Mouse (Mus musculus) liver, adult 2 months (tissue): ENCODE measurements at regions not wholly inside any gene's neighbourhood (a gene's known extent, or its start where the extent isn't known, plus 50 kb on each side); places are given as distances from the start of the nearest gene placed in this dataset.
A peak's percentile ranks its signal among the peaks of the same experiment; 100 is the strongest.
"Not testable (repeated sequence)": the region's sequence is repeated elsewhere in the genome, so short reads cannot be mapped to it uniquely, and the experiment has no call there.

Experiments
- DNase-seq: peaks from one replicate; pipeline ENCODE4 v3.0.0-alpha.2; 2011; ENCODE audit warnings: low read depth, low spot score; ENCODE audit errors: extremely low read depth
- H3K27ac ChIP-seq: fragments of 200-500 bp; replicated peaks from 2 replicates; pipeline ENCODE4 v1.5.1; 2012; ENCODE audit warnings: low read depth, mild to moderate bottlenecking, control low read depth, inconsistent platforms, low read length; ENCODE audit not compliant: insufficient read depth
- H3K27me3 ChIP-seq: fragments of 200-500 bp; 2 replicates; pipeline ENCODE4 v1.6.1; 2012; ENCODE audit warnings: mild to moderate bottlenecking, moderate library complexity, low read length, inconsistent platforms; ENCODE audit not compliant: control insufficient read depth, insufficient read depth
- H3K36me3 ChIP-seq: fragments of 200-500 bp; 2 replicates; pipeline ENCODE4 v1.6.1; 2012; ENCODE audit warnings: low read length, inconsistent platforms; ENCODE audit not compliant: control insufficient read depth, insufficient read depth
- H3K4me1 ChIP-seq: fragments of 200-500 bp; 2 replicates; pipeline ENCODE4 v1.6.1; 2011; ENCODE audit warnings: low read length; ENCODE audit not compliant: control insufficient read depth, insufficient read depth
- H3K4me3 ChIP-seq: fragments of 200-500 bp; 2 replicates; pipeline ENCODE4 v1.5.1; 2011; ENCODE audit warnings: low read depth, mild to moderate bottlenecking, control low read depth, low read length, moderate library complexity; ENCODE audit not compliant: insufficient read depth
- H3K79me2 ChIP-seq: fragments of 200-500 bp; 2 replicates; pipeline ENCODE4 v1.6.1; 2012; ENCODE audit warnings: inconsistent platforms, mild to moderate bottlenecking, low read length, moderate library complexity; ENCODE audit not compliant: control insufficient read depth, insufficient read depth
- H3K9ac ChIP-seq: fragments of 200-500 bp; 2 replicates; pipeline ENCODE4 v1.6.1; 2012; ENCODE audit warnings: low read depth, mild to moderate bottlenecking, control low read depth, inconsistent platforms, low read length
- CTCF ChIP-seq: fragments of 200-500 bp; IDR thresholded peaks from 2 replicates; pipeline ENCODE4 v1.5.1; 2011; ENCODE audit warnings: low read depth, low read length, control low read depth
- POLR2A ChIP-seq: fragments of 200-500 bp; IDR thresholded peaks from 2 replicates; pipeline ENCODE4 v1.6.1; 2011; ENCODE audit warnings: low read length, control low read depth; ENCODE audit not compliant: insufficient read depth; ENCODE audit errors: extremely low read depth
- WGBS: fragments of 180-500 bp; shearing (Covaris S2); methylation state at CpG from one replicate; pipeline ENCODE4 v1.1.7; 2018; 5-methylcytosine and 5-hydroxymethylcytosine counted together

DNA sequence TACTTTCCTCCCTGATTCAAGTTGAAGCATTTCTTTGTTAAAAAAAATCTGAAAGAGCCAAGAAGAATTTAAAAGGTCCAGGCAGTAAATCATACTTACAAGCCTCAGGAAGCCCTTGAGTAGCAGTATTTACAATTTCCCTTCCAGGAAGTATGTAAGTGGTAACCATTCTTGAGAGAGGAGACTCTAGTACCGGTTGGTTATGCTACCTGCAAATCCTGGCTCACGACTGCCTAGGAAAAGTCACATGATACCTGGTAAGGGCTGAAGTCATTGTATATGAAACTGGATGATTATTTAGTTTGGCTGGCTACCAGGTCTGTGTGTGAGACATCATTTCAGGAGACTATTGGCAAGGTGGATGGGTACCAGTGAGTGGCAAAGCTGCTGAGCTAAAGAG is 524.0 kb upstream of the Igfbp7 start:
- Histone ChIP-seq H3K4me3 (no peak overlapping the region), H3K36me3 (no peaks in the 10 kb centered on the region), H3K9ac (no peak overlapping the region), H3K27ac (no peak overlapping the region), H3K4me1 (no peaks in the 10 kb centered on the region), H3K27me3 (no peaks in the 10 kb centered on the region), H3K79me2 (no peaks in the 10 kb centered on the region)
- TF ChIP-seq CTCF, result no peak
- no peak for TF ChIP-seq POLR2A
- 81% methylated on average over 2 of the region's 2 CpGs for WGBS
- DNase-seq, result no peak

DNA sequence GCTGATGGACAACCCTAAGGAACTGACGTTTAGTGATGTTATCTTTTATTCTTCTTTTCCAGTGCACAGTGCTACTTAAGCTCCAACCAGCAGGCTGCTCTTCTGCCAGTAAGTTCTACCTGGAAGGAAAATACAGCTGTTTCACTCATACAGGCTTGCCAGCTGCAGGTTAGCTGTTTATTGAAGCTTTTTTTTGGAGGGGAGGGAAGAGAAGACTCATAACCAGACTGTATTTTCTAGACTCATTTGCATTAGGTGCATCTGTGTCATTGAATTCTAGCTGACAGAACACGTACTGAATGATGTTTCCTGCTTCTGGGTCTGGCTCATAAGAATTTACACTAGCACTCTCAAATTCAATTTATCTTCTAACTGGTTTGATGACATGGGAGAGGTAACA is 513.3 kb upstream of the Igfbp7 start:
- H3K27ac ChIP-seq, result no peak overlapping the region
- H3K4me3 ChIP-seq, result no peak overlapping the region
- H3K9ac ChIP-seq, result no peak overlapping the region
- no peaks in the 10 kb centered on the region for H3K27me3 ChIP-seq
- no peak for TF ChIP-seq POLR2A
- TF ChIP-seq CTCF, result no peak
- WGBS, result 57% methylated on average over 2 of the region's 2 CpGs
- H3K4me1 ChIP-seq, result no peaks in the 10 kb centered on the region
- no peaks in the 10 kb centered on the region for H3K79me2 ChIP-seq
- DNase-seq, result no peak
- no peaks in the 10 kb centered on the region for H3K36me3 ChIP-seq

DNA sequence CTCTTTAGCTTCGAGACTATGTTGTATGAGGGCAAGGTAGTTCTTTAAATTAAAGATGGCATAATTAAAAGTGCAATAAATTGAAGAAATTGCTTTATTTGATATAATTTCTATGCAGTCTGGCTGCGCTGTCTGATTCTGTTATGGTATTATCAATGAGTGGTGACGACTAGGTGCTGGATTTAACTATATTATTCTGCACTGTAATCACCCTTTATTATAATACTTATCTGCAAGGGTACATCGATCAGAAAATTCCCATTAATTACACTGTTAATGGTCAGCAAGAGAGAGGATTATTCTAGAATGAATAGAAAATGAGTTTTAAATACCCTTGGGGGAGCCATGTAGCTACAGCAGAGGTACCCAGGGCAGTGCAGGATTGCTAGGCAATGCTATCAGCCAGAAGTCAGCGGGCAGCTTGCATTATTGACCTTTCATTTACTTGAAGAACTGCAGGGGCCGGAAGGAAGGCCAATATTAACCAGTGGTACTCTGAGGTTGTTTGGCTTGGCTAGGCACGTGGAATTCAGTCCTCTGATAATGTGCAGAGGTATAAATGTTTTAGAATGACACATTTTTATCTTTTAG is 509.3 kb upstream of the Igfbp7 start:
- Histone ChIP-seq H3K36me3 (no peaks in the 10 kb centered on the region), H3K9ac (no peak overlapping the region), H3K27ac (no peak overlapping the region), H3K4me1 (no peaks in the 10 kb centered on the region), H3K79me2 (no peaks in the 10 kb centered on the region), H3K4me3 (no peak overlapping the region), H3K27me3 (no peaks in the 10 kb centered on the region)
- no peak for DNase-seq
- WGBS, result 49% methylated on average over 7 of the region's 7 CpGs
- TF ChIP-seq POLR2A, result no peak
- no peak for TF ChIP-seq CTCF

DNA sequence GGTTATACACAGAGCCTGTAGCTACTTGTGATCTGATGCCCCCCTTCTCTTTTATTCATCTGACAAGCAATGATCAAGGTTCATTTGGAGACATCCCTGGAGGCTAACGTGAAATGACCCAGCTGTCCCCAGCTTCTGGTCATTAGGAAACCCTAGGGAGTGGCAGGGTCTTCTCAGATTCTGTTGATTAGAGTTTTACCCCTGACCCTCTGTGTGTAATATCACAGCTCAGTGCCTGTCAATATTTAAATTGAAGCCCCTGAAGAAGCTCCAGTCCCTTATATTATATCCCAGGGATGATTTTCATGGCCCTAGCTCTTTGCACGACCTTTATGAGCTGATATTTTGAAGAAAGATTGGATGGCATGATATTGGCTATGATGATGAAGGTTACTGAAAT is 508.5 kb upstream of the Igfbp7 start:
- Histone ChIP-seq H3K4me3 (no peak overlapping the region), H3K27me3 (no peaks in the 10 kb centered on the region), H3K9ac (no peak overlapping the region), H3K79me2 (no peaks in the 10 kb centered on the region), H3K36me3 (no peaks in the 10 kb centered on the region), H3K27ac (no peak overlapping the region), H3K4me1 (no peaks in the 10 kb centered on the region)
- DNase-seq, result no peak
- WGBS, result 48% methylated on average over 2 of the region's 2 CpGs
- no peak for TF ChIP-seq POLR2A
- TF ChIP-seq CTCF, result no peak

DNA sequence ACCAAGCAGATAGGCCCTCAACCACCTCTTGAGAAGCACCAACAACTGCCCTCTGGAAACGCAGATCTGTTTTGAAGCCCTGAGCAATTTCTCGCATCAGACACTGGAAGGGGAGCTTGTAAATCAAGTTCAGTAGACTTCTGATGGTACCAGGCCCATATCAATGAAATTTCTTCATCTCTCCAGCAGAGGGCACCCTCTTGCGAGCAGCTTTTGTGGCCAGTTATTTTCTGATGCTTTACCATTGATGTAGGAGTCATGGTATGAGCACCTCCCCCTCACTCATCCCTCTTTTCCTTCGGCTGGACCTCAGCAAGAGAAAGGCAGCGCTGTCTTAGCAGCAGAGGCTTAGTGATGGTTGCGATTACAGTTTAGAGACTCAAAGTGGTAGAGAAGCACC is 501.4 kb upstream of the Igfbp7 start:
- Histone ChIP-seq H3K79me2 (no peaks in the 10 kb centered on the region), H3K27me3 (no peaks in the 10 kb centered on the region), H3K27ac (no peak overlapping the region), H3K36me3 (no peaks in the 10 kb centered on the region), H3K9ac (no peak overlapping the region), H3K4me3 (no peak overlapping the region), H3K4me1 (no peaks in the 10 kb centered on the region)
- WGBS, result 41% methylated on average over 6 of the region's 6 CpGs
- DNase-seq, result peak; percentile 0
- TF ChIP-seq CTCF (peak; percentile 19; the same call in 1 of the 2 replicates), POLR2A (no peak)

DNA sequence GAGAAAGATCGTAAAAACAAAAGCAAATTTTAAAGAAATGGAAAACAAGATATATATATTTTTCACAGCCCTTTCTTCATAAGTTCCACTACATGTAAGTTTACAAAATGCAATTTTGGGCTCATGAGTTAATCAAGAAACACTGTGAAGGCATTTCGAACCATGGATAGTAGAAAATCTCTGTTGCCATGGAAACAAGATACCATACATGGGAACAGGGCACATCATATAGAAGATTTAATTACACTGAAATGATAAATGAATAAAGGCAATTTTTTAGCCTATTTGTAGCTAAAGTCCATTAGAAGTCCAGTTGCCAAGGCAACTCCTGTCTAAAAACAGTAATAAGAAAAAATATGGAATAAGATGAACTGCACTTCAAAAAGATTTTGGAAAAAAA is 484.2 kb upstream of the Igfbp7 start:
- not testable (repeated sequence) for H3K4me3 ChIP-seq, H3K27ac ChIP-seq, H3K4me1 ChIP-seq, H3K79me2 ChIP-seq, H3K9ac ChIP-seq, DNase-seq, H3K27me3 ChIP-seq, H3K36me3 ChIP-seq
- 61% methylated on average over 2 of the region's 2 CpGs for WGBS
